Mouse (Mus musculus): ENCODE measurements around the gene Klhl3.

- TF ChIP-seq CTCF (conservative IDR thresholded peaks at IDR 0.05; ENCODE audit: low read length) (no peak), NANOG (IDR thresholded peaks at IDR 0.05; ENCODE audit: borderline replicate concordance, low read length) (no peak)
Observed at GRCm38 (mm10) chr13:57984637-57985036, 128.8 kb downstream of the Klhl3 start.

All from E14TG2a.4 (cell line).